Mouse (Mus musculus) left cerebral cortex, postnatal 25 days (tissue): Measurements from ENCODE around the gene Rita1. TPM values are rescaled to one million over a fixed set of nuclear protein-coding genes. Genes with fewer than 3 reads are reported as not detected.

Experiments
- DNase-seq, 2 experiments: peaks; one replicate each; pipeline ENCODE4 v3.0.0; 2022; ENCODE audit warnings: low spot score in 2 of 2, mixed read lengths in 1 of 2
- intact Hi-C: fragments of 180-260 bp; cut with DNase I; formaldehyde crosslinking; loops from one replicate; pipeline ENCODE4 v1.15.1; 2025
- total RNA-seq, 2 experiments: library from RNA; stranded (reverse); gene quantifications; 2 replicates each; pipeline ENCODE4 v1.2.3; 2021

The Rita1 gene
- total RNA-seq, 2 experiments from 2014 or later = 31.4 to 32.6 TPM

GRCm38 (mm10) chr5:120579898-120580626 lies 32.3 kb downstream of the Rita1 start:
- no peak for DNase-seq
- intact Hi-C loops = no loop called here

- intact Hi-C loops = no loop called here
- DNase-seq = no peak
Observed at GRCm38 (mm10) chr5:120579211-120579897, 33.0 kb downstream of the Rita1 start.

GRCm38 (mm10) chr5:120578504-120579081 lies 33.8 kb downstream of the Rita1 start:
- intact Hi-C loops = no loop called here
- DNase-seq = no peak

- no peak for DNase-seq
- intact Hi-C loops = no loop called here
Observed at GRCm38 (mm10) chr5:120577935-120578441, 34.4 kb downstream of the Rita1 start.

GRCm38 (mm10) chr5:120576781-120577301 lies 35.5 kb downstream of the Rita1 start:
- intact Hi-C loops = no loop called here
- DNase-seq = no peak

GRCm38 (mm10) chr5:120574469-120575063 lies 37.8 kb downstream of the Rita1 start:
- intact Hi-C loops = no loop called here
- DNase-seq = no peak

- intact Hi-C loops = no loop called here
Observed at GRCm38 (mm10) chr5:120571056-120571740, 41.2 kb downstream of the Rita1 start.

GRCm38 (mm10) chr5:120570289-120570897 lies 42.0 kb downstream of the Rita1 start:
- intact Hi-C loops = no loop called here
- no peak for DNase-seq

More at GRCm38 (mm10) chr5:120571056-120571740, 41.2 kb downstream of the Rita1 start:
- no peak for DNase-seq

GRCm38 (mm10) chr5:120569791-120570190 lies 42.6 kb downstream of the Rita1 start:
- DNase-seq = no peak
- intact Hi-C loops = no loop called here

- no peak for DNase-seq
- intact Hi-C loops = no loop called here
Observed at GRCm38 (mm10) chr5:120568964-120569363, 43.4 kb downstream of the Rita1 start.

- intact Hi-C loops = no loop called here
- no peak for DNase-seq
Observed at GRCm38 (mm10) chr5:120568336-120568768, 44.0 kb downstream of the Rita1 start.

- intact Hi-C loops = no loop called here
- peak in 1 of 2 experiments; percentile 50 for DNase-seq
Observed at GRCm38 (mm10) chr5:120567761-120568211, 44.6 kb downstream of the Rita1 start.

- DNase-seq = peak; percentile 50 to 66
- intact Hi-C loops = no loop called here
Observed at GRCm38 (mm10) chr5:120567253-120567701, 45.1 kb downstream of the Rita1 start.

GRCm38 (mm10) chr5:120566681-120567252 lies 45.6 kb downstream of the Rita1 start:
- intact Hi-C loops = no loop called here
- no peak for DNase-seq

- DNase-seq = peak in 1 of 2 experiments; percentile 49
- intact Hi-C loops = no loop called here
Observed at GRCm38 (mm10) chr5:120566101-120566500, 46.3 kb downstream of the Rita1 start.

- intact Hi-C loops = no loop called here
- DNase-seq = no peak
Observed at GRCm38 (mm10) chr5:120565171-120565905, 47.1 kb downstream of the Rita1 start.

GRCm38 (mm10) chr5:120563914-120564311 lies 48.5 kb downstream of the Rita1 start:
- DNase-seq = no peak
- intact Hi-C loops = no loop called here
